Mouse (Mus musculus): ENCODE results near the gene Lmntd2. TPM values are rescaled to one million over a fixed set of nuclear protein-coding genes. Genes with fewer than 3 reads are reported as not detected.

The Lmntd2 gene
- polyA plus RNA-seq, 1 experiment from 2014 or later = 2.9 TPM

GRCm38 (mm10) chr7:141205504-141205903 is 8.4 kb downstream of the Lmntd2 start:
- no peak for DNase-seq (ENCODE audit: low spot score)
- ATAC-seq (replicated peaks; ENCODE audit: low FRiP score, low read depth) = no peak

DNA sequence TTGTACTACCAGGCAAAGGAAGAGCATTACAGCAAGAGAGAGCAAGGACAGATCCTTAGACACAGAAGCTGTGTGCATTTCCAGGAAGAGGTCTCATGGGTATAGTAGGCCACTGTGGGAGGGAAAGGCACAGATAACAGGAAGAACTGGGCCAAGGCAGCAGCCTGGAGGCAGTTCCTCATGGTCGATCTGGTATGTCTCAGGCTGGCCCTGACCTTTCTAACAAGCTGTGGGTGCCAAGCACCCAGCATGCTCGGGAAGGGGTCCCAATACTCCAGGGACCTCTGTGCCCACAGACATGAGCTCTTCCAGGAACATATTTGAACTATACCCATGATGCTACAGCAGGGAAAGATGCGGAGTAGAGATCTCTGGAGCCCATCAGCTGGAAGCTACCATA is 9.3 kb downstream of the Lmntd2 start:
- DNase-seq (ENCODE audit: low spot score) (no peak), ATAC-seq (replicated peaks; ENCODE audit: low FRiP score, low read depth) (no peak)
- TF ChIP-seq CTCF (IDR thresholded peaks at IDR 0.05; ENCODE audit: low read depth) = no peak
- H3K36me3 ChIP-seq (ENCODE audit: insufficient read depth, low read length) = no peaks in the 10 kb centered on the region
- no peak overlapping the region for H3K4me3 ChIP-seq (replicated peaks; ENCODE audit: low read depth, low read length)
- no peak overlapping the region for H3K4me2 ChIP-seq (ENCODE audit: low read length)
- H3K27me3 ChIP-seq (ENCODE audit: insufficient read depth, low read length) = no peaks in the 10 kb centered on the region
- no peaks in the 10 kb centered on the region for H3K4me1 ChIP-seq (replicated peaks; ENCODE audit: insufficient read depth, low read length)
- no peak overlapping the region for H3K27ac ChIP-seq
- 87% methylated on average over 3 of the region's 3 CpGs for WGBS
- no peaks in the 10 kb centered on the region for H3K9me3 ChIP-seq (replicated peaks; ENCODE audit: low read length)
- no peak overlapping the region for H3K9ac ChIP-seq (ENCODE audit: low read depth, low read length)

More at GRCm38 (mm10) chr7:141205504-141205903, 8.4 kb downstream of the Lmntd2 start:
- Histone ChIP-seq H3K27ac (no peak overlapping the region), H3K4me3 (replicated peaks; ENCODE audit: low read depth, low read length) (no peak overlapping the region), H3K4me1 (replicated peaks; ENCODE audit: insufficient read depth, low read length) (no peaks in the 10 kb centered on the region), H3K27me3 (ENCODE audit: insufficient read depth, low read length) (no peaks in the 10 kb centered on the region), H3K9me3 (replicated peaks; ENCODE audit: low read length) (no peaks in the 10 kb centered on the region), H3K36me3 (ENCODE audit: insufficient read depth, low read length) (no peaks in the 10 kb centered on the region), H3K9ac (ENCODE audit: low read depth, low read length) (no peak overlapping the region), H3K4me2 (ENCODE audit: low read length) (no peak overlapping the region)
- TF ChIP-seq CTCF (IDR thresholded peaks at IDR 0.05; ENCODE audit: low read depth) = no peak
- WGBS = 86% methylated on average over 5 of the region's 5 CpGs

GRCm38 (mm10) chr7:141198121-141198520 is 15.8 kb downstream of the Lmntd2 start:
- Histone ChIP-seq H3K27ac (no peak overlapping the region), H3K4me3 (replicated peaks; ENCODE audit: low read depth, low read length) (no peak overlapping the region), H3K9me3 (replicated peaks; ENCODE audit: low read length) (no peaks in the 10 kb centered on the region), H3K4me2 (ENCODE audit: low read length) (no peak overlapping the region), H3K4me1 (replicated peaks; ENCODE audit: insufficient read depth, low read length) (no peaks in the 10 kb centered on the region; the same call in 1 of the 2 replicates), H3K36me3 (ENCODE audit: insufficient read depth, low read length) (no peaks in the 10 kb centered on the region), H3K9ac (ENCODE audit: low read depth, low read length) (no peak overlapping the region), H3K27me3 (ENCODE audit: insufficient read depth, low read length) (no peaks in the 10 kb centered on the region)
- 96% methylated on average over 4 of the region's 4 CpGs for WGBS
- no peak for ATAC-seq (replicated peaks; ENCODE audit: low FRiP score, low read depth)
- TF ChIP-seq CTCF (IDR thresholded peaks at IDR 0.05; ENCODE audit: low read depth) = no peak
- DNase-seq (ENCODE audit: low spot score) = no peak

DNA sequence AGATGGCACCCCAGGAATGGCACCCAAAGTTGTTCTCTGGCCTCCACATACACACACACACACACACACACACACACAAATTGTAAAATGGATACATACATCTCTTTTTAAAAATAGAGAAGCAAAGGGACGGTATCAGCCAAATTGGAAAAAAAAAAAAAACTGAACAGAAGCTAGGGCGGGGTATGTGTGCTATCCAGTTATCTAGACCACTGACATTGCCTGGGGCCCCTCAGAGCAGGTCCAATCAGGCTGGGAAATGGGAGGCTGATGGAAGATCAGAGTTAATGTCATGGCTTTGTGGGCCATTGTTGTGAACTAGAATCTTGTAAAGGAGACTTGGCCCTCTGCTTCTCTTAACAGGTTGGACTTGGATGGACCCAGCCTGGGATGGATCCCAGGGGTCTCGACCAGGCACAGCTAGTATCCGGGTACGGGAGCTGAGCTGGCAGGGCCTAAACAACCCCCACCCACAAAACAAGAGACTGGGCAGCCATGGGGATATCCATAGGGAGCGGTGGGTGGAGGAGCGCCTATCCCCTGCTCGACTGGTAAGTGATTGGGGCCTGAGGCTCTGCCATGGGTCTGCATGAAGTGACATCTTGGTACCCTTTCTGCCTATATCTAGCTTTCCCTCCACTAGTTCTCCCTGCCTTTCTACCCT is 17.1 kb downstream of the Lmntd2 start:
- no peak overlapping the region for H3K27ac ChIP-seq
- no peaks in the 10 kb centered on the region for H3K27me3 ChIP-seq (ENCODE audit: insufficient read depth, low read length)

DNA sequence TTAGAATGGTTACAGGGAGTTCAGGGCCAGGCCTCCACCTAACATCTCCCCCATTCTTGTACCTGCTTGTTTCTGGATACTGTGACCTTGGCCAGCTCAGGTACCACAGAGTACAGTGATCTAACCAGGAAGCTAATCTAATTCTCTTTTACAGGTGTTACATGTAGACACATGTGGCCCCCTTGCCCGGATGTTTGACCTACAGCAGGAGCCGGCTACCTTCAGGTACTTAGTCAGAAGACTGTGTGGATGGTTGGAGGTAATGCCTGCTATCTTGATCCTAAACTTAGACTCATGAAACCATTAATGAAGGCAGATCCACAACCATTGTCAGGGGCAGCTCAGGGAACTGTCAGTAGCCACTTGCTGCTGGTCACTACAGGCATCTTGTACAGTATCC is 18.1 kb downstream of the Lmntd2 start:
- H3K4me3 ChIP-seq (replicated peaks; ENCODE audit: low read depth, low read length) = no peak overlapping the region
- H3K27me3 ChIP-seq (ENCODE audit: insufficient read depth, low read length) = no peaks in the 10 kb centered on the region

More for the DNA sequence above, 17.1 kb downstream of the Lmntd2 start:
- Histone ChIP-seq H3K9ac (ENCODE audit: low read depth, low read length) (no peak overlapping the region), H3K4me3 (replicated peaks; ENCODE audit: low read depth, low read length) (no peak overlapping the region), H3K36me3 (ENCODE audit: insufficient read depth, low read length) (0 out of 2 replicates have a peak, but pooled peaks cover 4% of the 10 kb centered on the region), H3K4me2 (ENCODE audit: low read length) (no peak overlapping the region), H3K9me3 (replicated peaks; ENCODE audit: low read length) (no peaks in the 10 kb centered on the region), H3K4me1 (replicated peaks; ENCODE audit: insufficient read depth, low read length) (peaks cover 7% of the 10 kb centered on the region; the same call in 1 of the 2 replicates)
- TF ChIP-seq CTCF (IDR thresholded peaks at IDR 0.05; ENCODE audit: low read depth) = no peak
- ATAC-seq (replicated peaks; ENCODE audit: low FRiP score, low read depth) (no peak), DNase-seq (ENCODE audit: low spot score) (no peak)
- WGBS = 93% methylated on average over 8 of the region's 8 CpGs

DNA sequence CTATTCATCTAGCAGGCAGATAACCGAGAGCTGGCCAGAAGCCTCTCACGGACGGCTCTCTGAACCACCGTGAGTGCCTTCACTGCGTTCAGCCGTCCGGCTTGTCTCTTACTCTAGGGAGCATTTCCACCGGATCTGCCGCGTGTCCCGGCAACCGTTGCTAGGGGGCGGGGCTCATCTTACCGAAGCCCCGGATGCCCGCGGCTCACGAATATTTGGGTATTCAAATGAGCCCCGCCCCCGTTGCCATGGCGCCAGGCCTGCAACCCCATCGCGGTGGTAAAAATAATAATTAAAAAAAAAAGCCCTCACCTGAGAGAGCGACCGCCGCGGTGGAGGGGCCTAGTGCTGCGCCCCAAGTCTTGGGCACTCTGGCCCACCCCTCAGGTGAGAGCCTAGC is 19.1 kb downstream of the Lmntd2 start:
- peak overlapping the region; percentile 43; the same call in 1 of the 2 replicates for H3K9ac ChIP-seq (ENCODE audit: low read depth, low read length)
- peaks cover 11% of the 10 kb centered on the region; the same call in 1 of the 2 replicates for H3K36me3 ChIP-seq (ENCODE audit: insufficient read depth, low read length)
- no peaks in the 10 kb centered on the region for H3K9me3 ChIP-seq (replicated peaks; ENCODE audit: low read length)
- no peak for TF ChIP-seq CTCF (IDR thresholded peaks at IDR 0.05; ENCODE audit: low read depth)
- H3K27ac ChIP-seq = peak overlapping the region; percentile 81
- WGBS = under 1% methylated on average over 28 of the region's 28 CpGs
- H3K4me2 ChIP-seq (ENCODE audit: low read length) = peak overlapping the region; percentile 86
- DNase-seq (ENCODE audit: low spot score) (peak; percentile 92), ATAC-seq (replicated peaks; ENCODE audit: low FRiP score, low read depth) (peak; percentile 12)
- peak overlapping the region; percentile 93 for H3K4me3 ChIP-seq (replicated peaks; ENCODE audit: low read depth, low read length)
- no peaks in the 10 kb centered on the region for H3K27me3 ChIP-seq (ENCODE audit: insufficient read depth, low read length)
- peaks cover 7% of the 10 kb centered on the region; the same call in 1 of the 2 replicates for H3K4me1 ChIP-seq (replicated peaks; ENCODE audit: insufficient read depth, low read length)

More for the DNA sequence above, 18.1 kb downstream of the Lmntd2 start:
- H3K27ac ChIP-seq = no peak overlapping the region
- 86% methylated on average over 2 of the region's 2 CpGs for WGBS
- H3K36me3 ChIP-seq (ENCODE audit: insufficient read depth, low read length) = 0 out of 2 replicates have a peak, but pooled peaks cover 6% of the 10 kb centered on the region
- no peaks in the 10 kb centered on the region for H3K9me3 ChIP-seq (replicated peaks; ENCODE audit: low read length)
- no peak for ATAC-seq (replicated peaks; ENCODE audit: low FRiP score, low read depth)
- H3K4me2 ChIP-seq (ENCODE audit: low read length) = peak overlapping the region; percentile 86; the same call in 1 of the 2 replicates
- TF ChIP-seq CTCF (IDR thresholded peaks at IDR 0.05; ENCODE audit: low read depth) = no peak
- H3K9ac ChIP-seq (ENCODE audit: low read depth, low read length) = 0 out of 2 replicates have a peak overlapping the region, but pooled peaks have one; percentile 5
- no peak for DNase-seq (ENCODE audit: low spot score)
- peaks cover 7% of the 10 kb centered on the region; the same call in 1 of the 2 replicates for H3K4me1 ChIP-seq (replicated peaks; ENCODE audit: insufficient read depth, low read length)
